Mouse (Mus musculus) C2C12 (cell line): ENCODE results near the gene Anks1b. TPM values are rescaled to one million over a fixed set of nuclear protein-coding genes. Genes with fewer than 3 reads are reported as not detected.

Experiments used
- H3K27me3 ChIP-seq: one replicate; pipeline ENCODE4 v1.6.1; 2011; ENCODE audit not compliant: control insufficient read depth, insufficient read depth, insufficient read length
- H3K36me3 ChIP-seq: one replicate; pipeline ENCODE4 v1.6.1; 2011; ENCODE audit not compliant: control insufficient read depth, insufficient read depth
- H3K4me3 ChIP-seq: one replicate; pipeline ENCODE4 v1.5.1; 2011; ENCODE audit warnings: mild to moderate bottlenecking, control low read depth; ENCODE audit not compliant: poor library complexity, insufficient read depth, severe bottlenecking
- H3K79me2 ChIP-seq: one replicate; pipeline ENCODE4 v1.6.1; 2011; ENCODE audit not compliant: control insufficient read depth, insufficient read depth
- H3K79me3 ChIP-seq: one replicate; pipeline ENCODE4 v1.6.1; 2011; ENCODE audit warnings: low read depth, control low read depth
- H3ac ChIP-seq: one replicate; pipeline ENCODE3; 2011; ENCODE audit warnings: low read depth; ENCODE audit not compliant: control insufficient read depth, insufficient read length
- CEBPB ChIP-seq: IDR thresholded peaks from one replicate; pipeline ENCODE4 v1.6.1; 2011; ENCODE audit warnings: low read depth, mild to moderate bottlenecking, control low read depth, moderate library complexity
- CTCF ChIP-seq: IDR thresholded peaks from one replicate; pipeline ENCODE4 v1.5.1; 2011; ENCODE audit not compliant: control insufficient read depth, insufficient read depth, insufficient read length
- FOSL1 ChIP-seq: IDR thresholded peaks from one replicate; pipeline ENCODE4 v1.8.0; 2011; ENCODE audit warnings: mild to moderate bottlenecking, low read length; ENCODE audit not compliant: poor library complexity, insufficient read depth, severe bottlenecking
- MAX ChIP-seq: IDR thresholded peaks from one replicate; pipeline ENCODE4 v1.6.1; 2011; ENCODE audit warnings: mild to moderate bottlenecking, control low read depth
- MYOD1 ChIP-seq: IDR thresholded peaks from one replicate; pipeline ENCODE4 v1.6.1; 2011; ENCODE audit warnings: low read depth; ENCODE audit not compliant: control insufficient read depth, insufficient read length
- MYOG ChIP-seq: IDR thresholded peaks from one replicate; pipeline ENCODE4 v1.6.1; 2011; ENCODE audit not compliant: control insufficient read depth, insufficient read length; ENCODE audit errors: extremely low read depth
- USF1 ChIP-seq: IDR thresholded peaks from one replicate; pipeline ENCODE4 v1.6.1; 2011; ENCODE audit warnings: low read depth, mild to moderate bottlenecking, control low read depth, moderate library complexity
- polyA plus RNA-seq: library from polyadenylated mRNA; unstranded; fragments of >200 nt; fragmentation: generic; extraction: Trizol; gene quantifications from one replicate; pipeline ENCODE4 v1.2.1, GENCODE M21; 2012; ENCODE audit warnings: missing spikeins

The Anks1b gene
- polyA plus RNA-seq, 1 experiment = 0.27 TPM

- Histone ChIP-seq H3K79me2 (no peaks in the 10 kb centered on the region), H3K79me3 (no peaks in the 10 kb centered on the region), H3ac (no peak overlapping the region), H3K36me3 (no peaks in the 10 kb centered on the region), H3K4me3 (no peak overlapping the region), H3K27me3 (no peaks in the 10 kb centered on the region)
- TF ChIP-seq MYOD1 (no peak), USF1 (no peak), MYOG (no peak), MAX (no peak), CEBPB (no peak), FOSL1 (no peak), CTCF (no peak)
These were observed 1109.7 kb downstream of the Anks1b start for GRCm38 (mm10) chr10:90983046-90983445.

GRCm38 (mm10) chr10:90990340-90990739 is 1117.0 kb downstream of the Anks1b start:
- Histone ChIP-seq H3K79me3 (no peaks in the 10 kb centered on the region), H3K27me3 (no peaks in the 10 kb centered on the region), H3ac (no peak overlapping the region), H3K36me3 (peaks cover 50% of the 10 kb centered on the region), H3K4me3 (no peak overlapping the region), H3K79me2 (no peaks in the 10 kb centered on the region)
- no peak for TF ChIP-seq CTCF
- no peak for TF ChIP-seq MAX
- no peak for TF ChIP-seq MYOD1
- no peak for TF ChIP-seq CEBPB
- no peak for TF ChIP-seq MYOG
- TF ChIP-seq USF1 = no peak
- TF ChIP-seq FOSL1 = no peak

GRCm38 (mm10) chr10:90992237-90992636 is 1118.9 kb downstream of the Anks1b start:
- Histone ChIP-seq H3K79me2 (no peaks in the 10 kb centered on the region), H3K27me3 (no peaks in the 10 kb centered on the region), H3ac (no peak overlapping the region), H3K79me3 (no peaks in the 10 kb centered on the region), H3K36me3 (peaks cover 62% of the 10 kb centered on the region), H3K4me3 (no peak overlapping the region)
- no peak for TF ChIP-seq USF1
- TF ChIP-seq CTCF = no peak
- no peak for TF ChIP-seq FOSL1
- TF ChIP-seq MAX = no peak
- TF ChIP-seq MYOG = no peak
- no peak for TF ChIP-seq CEBPB
- TF ChIP-seq MYOD1 = no peak

- no peaks in the 10 kb centered on the region for H3K79me2 ChIP-seq
- TF ChIP-seq USF1 (no peak), FOSL1 (no peak), MYOG (no peak), MYOD1 (no peak), CTCF (no peak), MAX (no peak), CEBPB (no peak)
- no peak overlapping the region for H3K4me3 ChIP-seq
- H3K36me3 ChIP-seq = peaks cover 62% of the 10 kb centered on the region
- H3K79me3 ChIP-seq = no peaks in the 10 kb centered on the region
- no peak overlapping the region for H3ac ChIP-seq
- H3K27me3 ChIP-seq = no peaks in the 10 kb centered on the region
These were observed 1120.6 kb downstream of the Anks1b start for GRCm38 (mm10) chr10:90993869-90994268.

GRCm38 (mm10) chr10:90999899-91000298 is 1126.6 kb downstream of the Anks1b start:
- H3K36me3 ChIP-seq = peaks cover 37% of the 10 kb centered on the region
- H3ac ChIP-seq = no peak overlapping the region
- no peaks in the 10 kb centered on the region for H3K79me2 ChIP-seq
- no peaks in the 10 kb centered on the region for H3K79me3 ChIP-seq
- no peak for TF ChIP-seq CTCF
- no peak for TF ChIP-seq MYOD1
- TF ChIP-seq FOSL1 = no peak
- no peak for TF ChIP-seq CEBPB
- no peak for TF ChIP-seq MAX
- no peak for TF ChIP-seq MYOG
- no peak for TF ChIP-seq USF1
- no peak overlapping the region for H3K4me3 ChIP-seq
- no peaks in the 10 kb centered on the region for H3K27me3 ChIP-seq

DNA sequence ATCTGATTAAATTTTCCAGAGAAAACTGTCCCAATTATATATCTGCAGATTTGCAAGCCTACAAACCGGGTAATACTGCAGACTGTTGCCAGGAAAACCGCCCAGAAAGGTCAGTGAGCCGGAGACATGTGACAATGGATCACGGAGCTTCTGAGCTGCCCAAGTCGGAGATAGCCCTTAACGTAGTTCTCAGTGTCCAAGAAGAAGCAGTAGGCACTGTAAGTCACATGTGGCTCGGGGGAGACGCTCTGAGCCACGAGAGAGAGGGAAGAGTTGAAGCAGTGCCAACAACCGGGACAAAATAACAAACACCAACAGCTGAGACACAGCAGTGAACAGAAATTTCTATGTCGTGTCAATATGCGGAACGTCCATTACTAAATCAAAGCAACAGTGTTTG is 1128.1 kb downstream of the Anks1b start:
- Histone ChIP-seq H3ac (no peak overlapping the region), H3K36me3 (peaks cover 27% of the 10 kb centered on the region), H3K79me3 (no peaks in the 10 kb centered on the region), H3K27me3 (no peaks in the 10 kb centered on the region), H3K79me2 (no peaks in the 10 kb centered on the region), H3K4me3 (no peak overlapping the region)
- TF ChIP-seq FOSL1 (no peak), MYOD1 (no peak), CTCF (no peak), MYOG (no peak), USF1 (no peak), MAX (no peak)
